Mouse (Mus musculus) v-Abl transformed pro-B cells (cell line): ENCODE data around the gene Ddah1.

Experiments used
- in situ Hi-C, 2 experiments: fragments of 400-800 bp; cut with MboI; formaldehyde crosslinking; loops; one replicate each; pipeline ENCODE4 v1.15.1; 2025; ENCODE audit not compliant: unreplicated experiment in 2 of 2

Gene Ddah1

DNA sequence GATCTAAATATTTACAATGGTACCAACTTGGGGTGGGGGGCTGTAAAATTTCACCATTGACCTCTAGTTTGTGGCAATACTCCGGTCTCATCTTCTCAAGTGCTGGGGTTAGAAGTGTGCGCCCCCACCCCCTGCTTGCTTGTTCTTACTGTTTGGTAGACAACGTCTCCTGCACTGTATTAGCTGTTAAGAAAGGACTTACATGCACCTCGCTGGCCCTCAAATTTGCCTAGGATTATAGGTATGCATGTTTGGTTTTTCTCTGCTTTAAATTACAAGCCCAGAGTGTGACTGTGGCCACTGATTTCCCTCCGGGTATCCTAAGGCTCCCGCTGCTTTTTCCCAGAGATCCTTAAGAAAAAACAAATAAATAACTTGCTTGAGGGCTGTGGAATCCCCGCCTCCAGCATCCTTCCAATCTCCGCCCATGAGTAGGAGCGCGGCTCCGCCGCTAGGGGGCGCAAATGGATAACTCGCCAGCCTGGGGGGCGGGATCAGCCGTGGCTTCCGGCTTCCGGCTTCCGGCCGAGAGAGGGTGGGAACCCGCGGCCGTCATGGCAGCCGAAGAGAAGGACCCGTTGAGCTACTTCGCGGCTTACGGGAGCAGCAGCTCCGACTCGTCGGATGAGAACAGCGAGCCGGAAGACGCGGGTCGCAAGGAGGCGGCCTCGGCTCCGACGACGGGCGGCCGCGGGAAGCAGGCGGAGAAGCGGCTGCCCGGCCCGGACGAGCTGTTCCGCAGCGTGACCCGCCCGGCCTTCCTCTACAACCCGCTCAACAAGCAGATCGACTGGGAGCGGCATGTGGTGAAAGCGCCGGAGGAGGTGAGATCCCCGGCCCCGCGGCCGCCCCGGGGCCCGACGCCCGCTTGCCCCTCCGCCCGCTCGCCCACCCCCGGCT is 179.3 kb downstream of the Ddah1 start, which contains the start of gene 2410004B18Rik:
TSS of gene 2410004B18Rik (plus strand) at position 510 of the 900 bp plus-strand sequence.
- in situ Hi-C loops: loop anchor here (5.0 to 25.0 kb wide), 4 partner anchors 240 to 1223 kb away; partner anchors contain the start of genes Rpf1 (in 1 of the 2) and Ssx2ip (in 1 of the 2)

GRCm38 (mm10) chr3:145938405-145939349 is 180.2 kb downstream of the Ddah1 start:
- in situ Hi-C loops: loop anchor here (5.0 to 25.0 kb wide), 4 partner anchors 239 to 1224 kb away; partner anchors contain the start of genes Rpf1 (in 1 of the 2) and Ssx2ip (in 1 of the 2)

DNA sequence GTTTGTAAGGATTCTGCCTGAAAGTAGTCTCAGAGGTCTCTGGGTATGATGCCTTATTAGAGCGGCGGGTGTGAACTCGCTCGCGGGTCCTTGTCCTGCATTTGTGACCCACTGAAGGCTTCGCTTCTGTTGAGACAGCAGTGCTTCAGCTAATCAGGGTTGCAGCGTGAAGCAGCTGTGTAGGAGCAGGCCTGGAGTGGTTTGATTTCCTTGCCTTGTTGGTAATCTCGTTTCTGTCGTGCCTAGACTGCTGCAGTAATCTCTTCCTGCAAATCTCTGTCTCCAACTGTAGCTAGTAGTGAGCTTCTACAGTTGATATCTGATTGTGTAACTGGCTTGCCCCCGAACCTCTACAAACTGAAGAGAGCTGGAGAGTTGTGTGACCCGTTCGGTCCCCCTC is 180.9 kb downstream of the Ddah1 start:
- in situ Hi-C loops: loop anchor here (5.0 to 25.0 kb wide), 4 partner anchors 238 to 1225 kb away; partner anchors contain the start of genes Rpf1 (in 1 of the 2) and Ssx2ip (in 1 of the 2)

DNA sequence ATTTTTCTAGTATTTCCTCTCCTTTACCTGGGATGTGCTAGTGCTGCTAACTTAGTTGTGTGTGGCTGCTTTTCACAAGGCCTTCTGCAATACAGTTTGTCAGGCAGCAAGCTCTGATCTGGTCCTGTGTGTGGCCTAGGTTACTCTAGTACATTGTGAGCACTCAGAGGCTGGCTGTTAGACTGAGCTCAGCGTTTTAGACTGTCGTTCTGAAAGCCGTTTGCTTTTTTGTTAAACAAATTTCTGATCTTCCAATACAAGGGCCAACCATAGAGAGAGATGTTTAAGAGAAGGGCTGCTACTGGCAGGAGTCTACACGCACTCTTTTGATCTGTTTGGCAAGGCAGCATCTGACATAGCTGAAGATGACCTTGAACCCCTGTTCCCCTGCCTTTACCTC is 181.5 kb downstream of the Ddah1 start:
- in situ Hi-C loops: loop anchor here (5.0 to 25.0 kb wide), 6 partner anchors 117 to 1225 kb away; partner anchors contain the start of genes Rpf1 (in 1 of the 2) and Ssx2ip (in 1 of the 2)

- in situ Hi-C loops: loop anchor here (5.0 to 25.0 kb wide), 4 partner anchors 115 to 570 kb away; partner anchors contain the start of genes Rpf1 (in 1 of the 2) and Ssx2ip (in 1 of the 2)
Observed at GRCm38 (mm10) chr3:145941971-145942370, 183.5 kb downstream of the Ddah1 start.
